Mouse (Mus musculus): Measurements from ENCODE around the gene Ces2c.
"Not testable (repeated sequence)": the region's sequence is repeated elsewhere in the genome, so short reads cannot be mapped to it uniquely, and the experiment has no call there.

The Ces2c gene

DNA sequence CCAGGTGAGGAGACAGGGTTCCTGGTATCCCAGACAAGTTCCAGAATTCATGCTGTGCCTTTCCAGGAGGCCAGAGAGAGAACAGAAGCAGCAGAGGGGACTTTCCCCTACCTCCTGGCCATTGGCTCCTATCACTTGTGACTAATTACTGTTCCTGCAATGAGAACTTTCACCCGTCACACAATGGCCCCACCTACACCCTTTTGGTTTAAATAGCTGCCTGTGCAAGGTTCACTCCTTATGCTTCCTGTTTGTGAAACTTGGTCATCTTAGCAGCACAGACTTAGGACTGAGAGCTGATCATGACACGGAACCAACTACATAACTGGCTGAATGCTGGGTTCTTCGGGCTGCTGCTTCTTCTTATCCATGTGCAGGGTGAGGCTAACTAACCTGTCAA lies at the start of gene Ces2c:
TSS of gene Ces2c (plus strand) at position 238 of the 400 bp plus-strand sequence.
- DNase-seq (ENCODE audit: low spot score in 2 of 2) = no peak

- no peak for DNase-seq (ENCODE audit: low spot score in 2 of 2)
These were observed 47.5 kb upstream of the Ces2c start for GRCm38 (mm10) chr8:104799385-104799784.

DNA sequence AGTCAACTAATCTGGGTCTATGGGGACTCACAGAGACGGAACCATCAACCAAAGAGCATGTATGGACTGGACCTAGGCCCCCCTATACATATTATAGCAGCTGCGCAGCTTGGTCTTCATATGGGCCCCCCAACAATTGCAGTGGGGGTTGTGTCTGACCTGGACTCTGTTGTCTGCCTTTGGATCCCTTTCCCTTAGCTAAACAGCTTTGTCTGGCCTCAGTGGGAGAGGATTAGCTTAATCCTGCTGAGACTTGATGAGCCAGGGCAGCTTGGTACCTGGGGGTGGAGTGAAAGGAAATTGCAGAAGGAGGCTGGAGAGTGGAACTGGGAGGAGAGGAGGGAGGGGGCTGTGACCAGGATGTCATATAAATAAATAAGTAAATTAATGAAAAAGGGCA lies 40.7 kb upstream of the Ces2c start:
- DNase-seq (ENCODE audit: low spot score in 2 of 2) = no peak

GRCm38 (mm10) chr8:104808542-104809413 lies 38.1 kb upstream of the Ces2c start:
- DNase-seq (ENCODE audit: low spot score in 2 of 2) = no peak

- no peak for DNase-seq (ENCODE audit: low spot score in 2 of 2)
These were observed 37.4 kb upstream of the Ces2c start for GRCm38 (mm10) chr8:104809436-104809835.

DNA sequence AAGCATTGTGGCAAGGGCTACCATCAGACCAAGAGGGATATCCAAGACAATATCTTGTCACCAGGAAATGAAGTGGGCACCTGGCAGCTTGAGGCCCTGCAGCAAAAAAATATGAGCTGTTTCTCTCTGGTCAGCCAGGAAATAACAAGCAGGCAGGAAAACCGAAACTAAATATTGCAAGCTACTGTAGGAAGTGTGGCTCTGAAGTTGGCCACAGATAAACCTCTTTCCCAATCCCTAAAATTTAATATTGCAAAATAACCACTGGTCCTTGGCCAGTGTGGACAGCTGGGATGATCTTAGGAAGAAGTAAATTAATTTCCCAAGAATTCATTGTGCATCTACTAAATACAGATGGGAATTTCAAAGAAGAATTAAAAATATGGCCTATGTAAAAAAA lies 20.0 kb upstream of the Ces2c start:
- DNase-seq (ENCODE audit: low spot score in 2 of 2) = no peak

DNA sequence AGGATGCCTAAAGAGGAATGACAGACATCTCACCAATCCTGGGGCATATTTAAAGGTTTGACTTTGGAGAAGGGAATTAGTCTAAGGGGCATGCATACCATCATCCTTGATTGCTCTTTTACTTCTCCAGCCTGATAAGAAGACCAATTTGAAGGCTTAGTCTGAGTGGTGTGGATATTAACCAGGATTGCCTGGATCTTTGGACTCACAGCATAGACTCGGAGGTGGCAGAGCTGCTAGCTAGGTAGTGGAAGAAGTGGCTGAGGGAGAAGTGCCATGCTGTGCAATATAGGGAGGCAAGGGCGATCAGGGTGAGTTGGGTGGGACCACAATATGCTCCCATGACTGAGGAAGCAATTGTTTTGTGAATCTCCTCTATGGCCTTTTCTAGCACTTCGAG lies 18.6 kb upstream of the Ces2c start:
- DNase-seq (ENCODE audit: low spot score in 2 of 2) = no peak

DNA sequence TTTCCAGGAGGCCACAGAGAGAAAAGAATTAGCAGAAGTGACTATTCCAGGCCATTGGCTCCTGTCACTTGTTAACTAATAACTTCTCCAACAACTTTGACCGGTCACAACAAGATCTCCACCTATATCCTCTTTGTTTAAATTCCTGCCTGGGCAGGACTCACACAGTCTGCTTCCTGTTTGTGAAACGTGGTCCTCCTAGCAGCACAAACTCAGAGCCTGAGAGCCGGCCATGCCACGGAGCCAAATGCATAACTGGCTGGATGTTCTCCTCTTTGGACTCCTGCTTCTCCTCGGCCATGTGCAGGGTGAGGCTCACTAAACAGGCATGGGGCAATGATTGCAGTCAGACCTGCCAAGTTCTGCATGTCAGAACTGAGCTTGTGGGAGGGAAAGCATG lies 15.4 kb upstream of the Ces2c start, which contains the start of gene Ces2b:
TSS of gene Ces2b (plus strand) at position 133 of the 400 bp plus-strand sequence.
- DNase-seq (ENCODE audit: low spot score in 2 of 2) = no peak

GRCm38 (mm10) chr8:104841360-104842078 lies 5.3 kb upstream of the Ces2c start:
- no peak for DNase-seq (ENCODE audit: low spot score in 2 of 2)

- no peak for DNase-seq (ENCODE audit: low spot score in 2 of 2)
These were observed 1.0 kb downstream of the Ces2c start for GRCm38 (mm10) chr8:104847741-104848462.

DNA sequence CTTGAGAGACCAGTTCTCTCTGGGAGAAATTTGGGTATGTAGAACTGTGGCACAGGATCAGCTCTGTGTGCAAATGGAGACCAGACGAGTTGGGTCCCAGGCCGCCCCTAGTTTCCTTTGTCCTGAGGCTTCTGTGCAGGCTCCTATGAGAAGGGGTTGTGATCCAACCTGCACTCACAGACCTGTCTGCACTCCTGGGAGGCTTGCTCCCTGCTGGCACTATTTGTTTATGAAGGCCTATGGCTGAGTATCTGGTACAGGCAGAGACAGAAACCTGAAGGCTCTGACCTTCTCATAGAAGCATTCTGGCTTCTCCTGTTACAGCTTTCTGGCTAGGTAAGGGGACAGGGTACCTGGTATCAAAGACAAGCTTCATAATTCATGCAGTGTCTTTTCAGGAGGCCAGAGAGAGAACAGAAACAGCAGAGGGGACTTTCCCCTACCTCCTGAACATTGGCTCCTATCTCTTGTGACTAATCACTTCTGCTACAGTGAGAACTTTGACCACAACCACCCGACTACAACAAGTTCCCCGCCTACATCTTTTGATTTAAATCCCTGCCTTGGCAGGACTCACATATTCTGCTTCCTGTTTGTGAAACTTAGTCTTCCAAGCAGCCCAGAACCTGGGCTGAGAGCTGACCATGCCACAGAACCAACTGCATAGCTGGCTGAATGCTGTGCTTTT lies 20.1 kb downstream of the Ces2c start:
- not testable (repeated sequence) for DNase-seq (ENCODE audit: low spot score in 2 of 2)

DNA sequence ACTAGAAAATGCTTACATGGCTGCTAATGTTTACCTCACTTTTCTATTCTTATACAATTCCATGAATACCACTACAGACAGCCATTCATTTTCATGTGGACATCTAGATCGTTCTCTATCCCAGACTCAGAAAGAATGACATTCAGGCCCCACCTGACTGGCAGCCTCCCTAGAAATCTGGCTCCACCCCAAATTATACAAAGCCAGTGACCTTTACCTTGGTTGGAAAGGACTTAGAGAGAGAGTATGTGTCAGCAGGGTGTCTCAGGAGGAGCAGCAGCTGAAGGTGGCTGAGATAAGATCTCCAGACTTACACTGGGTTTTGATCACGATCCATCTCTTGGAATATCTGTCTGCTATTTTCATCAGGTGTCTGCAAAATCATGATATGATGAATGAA lies 22.0 kb downstream of the Ces2c start:
- DNase-seq (ENCODE audit: low spot score in 2 of 2) = not testable (repeated sequence)

- not testable (repeated sequence) for DNase-seq (ENCODE audit: low spot score in 2 of 2)
These were observed 39.5 kb downstream of the Ces2c start for GRCm38 (mm10) chr8:104886223-104886926.

DNA sequence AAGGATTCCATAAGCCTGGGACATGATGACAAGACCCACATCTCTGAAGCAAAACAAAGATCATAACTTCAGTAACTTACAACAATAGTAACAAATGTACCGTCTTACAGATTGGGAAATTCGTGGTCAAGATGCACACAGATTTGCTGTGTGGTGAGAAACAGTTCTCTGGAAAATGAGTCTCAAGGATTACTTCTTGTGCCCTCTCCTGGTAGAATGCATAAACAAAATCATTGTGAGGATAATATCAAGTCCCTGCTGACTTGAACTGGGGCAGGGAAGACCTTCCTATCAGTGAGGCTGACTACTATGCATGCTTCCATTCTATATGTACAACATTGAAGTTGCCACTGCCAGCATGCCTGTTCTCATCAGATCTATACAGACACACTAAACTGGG lies 54.9 kb downstream of the Ces2c start:
- no peak for DNase-seq (ENCODE audit: low spot score in 2 of 2)
